In genomic region chr1:189156906-189157305, GRCm38 (mm10) we compare ENCODE assay signal across 16 mouse cellular contexts.
A peak's percentile ranks its signal among the peaks of the same experiment; 100 is the strongest.
DNase-seq lines count a peak whose midpoint lies in the region; ATAC-seq lines count a peak whose summit lies in the region.
"Had no signal": no experiment of that assay in that cellular context is flagged by ENCODE, and none has a peak within 500 bp of the region (broad histone marks: within the 10 kb centered on the region; RNA-seq: fewer than 3 reads in every experiment).

No protein-coding gene starts in this region.

- peak; percentile 49 for DNase-seq in cerebellum, adult 11 months
- peak; percentile 23 for DNase-seq in layer of hippocampus, adult 11-12 months (ENCODE audit: low spot score)
- DNase-seq in layer of hippocampus, postnatal 25 days (ENCODE audit: extremely low spot score in 1 of 2, low spot score in 1 of 2), result no peak
- peak; percentile 37 to 38 for DNase-seq in right cerebral cortex, postnatal 10 days (ENCODE audit: low spot score in 2 of 2)
- DNase-seq in right cerebral cortex, adult 18-20 months, result no peak
- DNase-seq in cerebellum, postnatal 36 days, result peak; percentile 71 to 73
- no peak for DNase-seq in retina, embryonic 14.5 days (ENCODE audit: low spot score)
- DNase-seq: adrenal gland, adult 8-10 months; gastrocnemius, postnatal 25 days; kidney, adult 11 months; kidney, postnatal 4 days; spleen, adult 18-20 months; thymus, postnatal 36 days had no signal

- no peak for ATAC-seq in cerebellum, adult (ENCODE audit: insufficient number of reproducible peaks, low FRiP score, low TSS enrichment)
- ATAC-seq: forebrain, embryonic 14.5 days; Patski had no signal

Comparison
In these comparisons a context has a peak if more than half of its experiments do, and no peak if none do; other contexts are left out.
1. DNase-seq: peak in cerebellum, adult 11 months (single experiment), layer of hippocampus, adult 11-12 months (single experiment), right cerebral cortex, postnatal 10 days (2 of 2) and cerebellum, postnatal 36 days (2 of 2); none in layer of hippocampus, postnatal 25 days (0 of 2), right cerebral cortex, adult 18-20 months (single experiment) and retina, embryonic 14.5 days (single experiment).